Mouse (Mus musculus) ES-E14 (cell line): ENCODE data around the gene Usp48. TPM values are rescaled to one million over a fixed set of nuclear protein-coding genes. Genes with fewer than 3 reads are reported as not detected.
A peak's percentile ranks its signal among the peaks of the same experiment; 100 is the strongest.

ENCODE experiments used
- DNase-seq: peaks from one replicate; pipeline ENCODE4 v3.0.0-alpha.2; 2013; ENCODE audit warnings: low read depth, low spot score
- H3K27ac ChIP-seq: 2 replicates; pipeline ENCODE4 v1.5.1; 2012; ENCODE audit warnings: low read depth, mild to moderate bottlenecking, low read length, moderate library complexity, mixed read lengths; ENCODE audit not compliant: poor library complexity, insufficient read depth, severe bottlenecking
- H3K36me3 ChIP-seq: 2 replicates; pipeline ENCODE4 v1.6.1; 2012; ENCODE audit warnings: mild to moderate bottlenecking, low read length, moderate library complexity, mixed read lengths; ENCODE audit not compliant: control insufficient read depth, poor library complexity, insufficient read depth, severe bottlenecking
- H3K4me1 ChIP-seq, 2 experiments: fragments of 150-350 bp in 1 of 2; sonication (generic) in 1 of 2; 2 replicates each; pipeline ENCODE4 v1.6.1; 2012; ENCODE audit warnings: low read length in 2 of 2, mild to moderate bottlenecking in 1 of 2, mixed read lengths in 1 of 2; ENCODE audit not compliant: control insufficient read depth in 2 of 2, insufficient read depth in 2 of 2, poor library complexity in 1 of 2
- H3K4me3 ChIP-seq, 2 experiments: fragments of 150-350 bp in 1 of 2; sonication (generic) in 1 of 2; 2 replicates each; pipeline ENCODE4 v1.5.1; 2012; ENCODE audit warnings: low read length in 2 of 2, low read depth in 1 of 2, mild to moderate bottlenecking in 1 of 2, mixed read lengths in 1 of 2; ENCODE audit not compliant: insufficient read depth in 1 of 2, poor library complexity in 1 of 2, severe bottlenecking in 1 of 2
- H3K9ac ChIP-seq: 2 replicates; pipeline ENCODE4 v1.6.1; 2012; ENCODE audit warnings: low read depth, mild to moderate bottlenecking, low read length, mixed read lengths; ENCODE audit not compliant: poor library complexity, insufficient read depth, severe bottlenecking
- H3K9me3 ChIP-seq: fragments of 150-350 bp; sonication (generic); 2 replicates; pipeline ENCODE4 v1.6.1; 2012; ENCODE audit warnings: low read depth, mild to moderate bottlenecking, low read length; ENCODE audit not compliant: control insufficient read depth, insufficient read depth
- CHD2 ChIP-seq: IDR thresholded peaks from 2 replicates; pipeline ENCODE4 v1.6.1; 2014; ENCODE audit warnings: mild to moderate bottlenecking, low read depth, low read length, inconsistent platforms
- HCFC1 ChIP-seq: IDR thresholded peaks from 2 replicates; pipeline ENCODE4 v1.6.1; 2012; ENCODE audit warnings: low read length, inconsistent platforms, borderline replicate concordance; ENCODE audit not compliant: insufficient read depth
- MAFK ChIP-seq: IDR thresholded peaks from 2 replicates; pipeline ENCODE4 v1.6.1; 2014; ENCODE audit warnings: mild to moderate bottlenecking, low read depth, low read length, inconsistent platforms; ENCODE audit not compliant: insufficient read depth
- ZC3H11A ChIP-seq: IDR thresholded peaks from 2 replicates; pipeline ENCODE4 v1.6.1; 2012; ENCODE audit warnings: low read depth, mild to moderate bottlenecking, inconsistent platforms, low read length, borderline replicate concordance
- ZNF384 ChIP-seq: IDR thresholded peaks from 2 replicates; pipeline ENCODE4 v1.6.1; 2012; ENCODE audit warnings: low read depth, low read length, inconsistent platforms
- in situ Hi-C, 2 experiments: fragments of 600-800 bp; cut with MboI; formaldehyde crosslinking; loops; one replicate each; pipeline ENCODE4 v1.15.1; 2025; ENCODE audit warnings: low sequenced_read_pairs in 2 of 2, inconsistent platforms in 1 of 2; ENCODE audit not compliant: unreplicated experiment in 2 of 2
- total RNA-seq: library from RNA; depleted of rRNA; stranded (reverse); fragments of 300-350 nt; gene quantifications from 2 replicates; pipeline ENCODE4 v1.2.3, GENCODE M21; 2012

Gene Usp48
- total RNA-seq, 1 experiment, result 173 TPM

DNA sequence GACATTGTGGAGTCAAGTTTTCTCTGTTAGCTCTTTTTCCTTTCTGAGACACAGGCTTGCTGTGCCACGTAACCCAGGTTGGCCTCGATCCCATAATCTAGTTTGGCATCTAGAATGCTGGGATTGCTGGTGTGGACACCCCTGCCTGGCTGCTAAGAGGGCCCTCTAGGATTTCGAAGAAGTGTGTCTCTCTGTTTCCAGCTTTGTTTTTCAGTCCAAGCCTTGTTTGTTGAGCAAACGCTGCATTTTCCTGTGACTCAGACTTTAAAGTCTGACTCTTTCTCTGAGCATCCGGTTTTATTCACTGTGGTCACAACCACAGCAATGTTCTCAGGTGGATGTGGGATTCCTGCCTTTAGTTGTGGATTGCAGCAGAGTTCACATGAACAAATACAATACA lies 48.0 kb downstream of the Usp48 start:
- Histone ChIP-seq H3K9me3 (no peaks in the 10 kb centered on the region), H3K9ac (no peak overlapping the region), H3K4me3 (no peak overlapping the region), H3K4me1 (peaks cover 0 to 3% of the 10 kb centered on the region in 2 experiments; a peak in 2 of 4 replicates), H3K27ac (no peak overlapping the region; the same call in 1 of the 2 replicates), H3K36me3 (peaks cover 44% of the 10 kb centered on the region)
- no peak for DNase-seq
- TF ChIP-seq ZC3H11A, result no peak
- no peak for TF ChIP-seq MAFK
- no peak for TF ChIP-seq CHD2
- in situ Hi-C loops, result no loop called here

DNA sequence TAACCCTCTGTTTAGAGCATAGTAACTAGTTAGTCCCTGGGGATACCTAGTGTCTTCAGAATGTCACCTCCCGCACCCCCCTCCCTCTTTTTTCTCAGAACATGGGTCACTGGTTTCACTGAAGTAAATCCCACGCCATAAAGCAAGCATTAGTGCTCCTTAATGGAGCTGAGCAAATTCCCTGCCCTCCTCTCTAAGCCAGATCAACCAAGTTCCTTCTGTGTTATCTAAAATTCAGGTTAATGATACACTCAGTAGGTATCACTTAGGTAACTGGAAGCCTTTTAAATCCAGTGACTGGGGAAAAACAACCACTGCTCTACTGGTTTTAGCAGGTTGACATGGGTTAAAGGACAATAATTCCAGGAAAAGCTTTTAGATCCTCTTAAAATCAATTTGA lies 48.5 kb downstream of the Usp48 start:
- Histone ChIP-seq H3K4me3 (no peak overlapping the region), H3K4me1 (peaks cover 0 to 4% of the 10 kb centered on the region in 2 experiments; a peak in 2 of 4 replicates), H3K9me3 (no peaks in the 10 kb centered on the region), H3K36me3 (peaks cover 48% of the 10 kb centered on the region), H3K27ac (no peak overlapping the region), H3K9ac (no peak overlapping the region)
- no peak for TF ChIP-seq HCFC1
- no peak for TF ChIP-seq CHD2
- no peak for TF ChIP-seq MAFK
- TF ChIP-seq ZNF384, result no peak
- no peak for TF ChIP-seq ZC3H11A
- in situ Hi-C loops, result no loop called here
- DNase-seq, result no peak

DNA sequence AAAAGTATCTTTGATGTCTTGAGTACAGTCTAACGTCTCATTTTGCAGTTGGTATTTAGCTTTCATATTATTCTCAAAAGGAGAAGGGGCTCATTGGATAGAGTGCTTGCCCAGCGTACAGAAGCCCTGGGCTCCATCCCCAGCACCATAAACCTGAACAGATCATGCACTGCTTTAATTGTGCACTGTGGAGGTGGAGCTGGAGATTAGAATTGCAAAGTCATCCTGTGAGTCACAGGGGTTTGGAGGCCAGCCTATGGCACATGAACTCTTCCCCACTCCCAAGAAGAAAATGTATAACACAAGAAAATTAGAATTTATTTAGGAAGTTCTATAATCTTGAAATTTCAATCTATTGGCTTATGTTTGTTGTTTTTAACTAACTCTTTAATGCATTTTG lies 49.9 kb downstream of the Usp48 start:
- TF ChIP-seq CHD2, result no peak
- TF ChIP-seq MAFK, result 0 out of 2 replicates have a peak, but pooled peaks have one; percentile 43
- H3K9me3 ChIP-seq, result no peaks in the 10 kb centered on the region
- H3K27ac ChIP-seq, result peak overlapping the region; percentile 29; the same call in 1 of the 2 replicates
- no peak overlapping the region for H3K9ac ChIP-seq
- in situ Hi-C loops, result no loop called here
- H3K4me1 ChIP-seq, result peaks cover 0 to 4% of the 10 kb centered on the region in 2 experiments; a peak in 2 of 4 replicates
- H3K36me3 ChIP-seq, result peaks cover 50% of the 10 kb centered on the region
- DNase-seq, result no peak
- H3K4me3 ChIP-seq, result no peak overlapping the region

DNA sequence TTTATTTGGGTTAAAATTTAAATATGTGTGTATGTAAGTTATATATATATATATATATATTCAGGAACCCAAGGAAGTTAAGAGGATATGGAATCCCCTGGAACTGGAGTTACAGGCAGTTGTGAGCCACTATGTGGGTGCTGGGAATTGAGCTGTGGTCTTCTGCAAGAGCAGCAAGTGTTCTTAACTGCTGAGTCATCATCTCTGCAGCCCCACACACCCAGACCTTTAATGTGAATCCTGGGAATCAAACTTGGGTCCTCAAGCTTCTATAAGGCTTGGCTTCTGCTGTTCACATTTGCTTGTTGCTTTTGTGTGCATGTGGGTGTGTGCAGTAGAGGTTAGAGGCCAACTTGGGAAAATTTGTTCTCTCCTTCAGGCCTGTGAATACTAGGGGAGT lies 52.7 kb downstream of the Usp48 start:
- Histone ChIP-seq H3K9me3 (no peaks in the 10 kb centered on the region), H3K27ac (no peak overlapping the region), H3K4me1 (peaks cover 0 to 4% of the 10 kb centered on the region in 2 experiments; a peak in 2 of 4 replicates), H3K36me3 (peaks cover 61% of the 10 kb centered on the region), H3K4me3 (no peak overlapping the region), H3K9ac (no peak overlapping the region)
- in situ Hi-C loops, result no loop called here
- TF ChIP-seq ZC3H11A (no peak), MAFK (peak; percentile 90)
- no peak for DNase-seq

DNA sequence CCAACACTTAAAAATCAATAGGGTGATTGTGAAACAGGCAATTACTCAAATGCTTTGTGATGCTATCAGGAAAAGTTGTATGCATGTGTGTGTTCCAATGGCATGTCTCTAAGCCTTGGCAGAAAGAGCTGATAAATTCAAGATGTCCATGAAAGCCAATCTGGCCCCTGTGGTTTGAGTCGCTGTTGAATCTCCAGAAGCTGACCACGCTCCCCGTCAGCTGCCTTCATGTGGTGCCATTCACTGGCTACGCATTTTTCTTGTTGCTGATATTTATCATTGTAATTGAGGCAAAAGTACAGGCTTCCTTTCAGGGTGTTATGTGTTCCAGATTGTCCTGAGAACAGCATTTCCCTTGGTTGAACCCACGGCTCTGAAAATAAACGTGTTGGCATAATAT lies 54.1 kb downstream of the Usp48 start:
- H3K9ac ChIP-seq, result no peak overlapping the region

More for the DNA sequence above, 54.1 kb downstream of the Usp48 start:
- H3K9me3 ChIP-seq, result no peaks in the 10 kb centered on the region
- H3K4me1 ChIP-seq, result peaks cover 0 to 4% of the 10 kb centered on the region in 2 experiments; a peak in 2 of 4 replicates
- H3K27ac ChIP-seq, result no peak overlapping the region
- in situ Hi-C loops, result no loop called here
- peaks cover 70% of the 10 kb centered on the region for H3K36me3 ChIP-seq
- DNase-seq, result no peak
- TF ChIP-seq ZNF384, result no peak
- TF ChIP-seq ZC3H11A, result no peak
- TF ChIP-seq MAFK, result no peak
- TF ChIP-seq HCFC1, result no peak
- no peak for TF ChIP-seq CHD2
- no peak overlapping the region for H3K4me3 ChIP-seq
